Mouse (Mus musculus) forebrain, embryonic 16.5 days (tissue): ENCODE results near the gene Gtpbp3. TPM values are rescaled to one million over a fixed set of nuclear protein-coding genes. Genes with fewer than 3 reads are reported as not detected.
A peak's percentile ranks its signal among the peaks of the same experiment; 100 is the strongest.

Experiments
- ATAC-seq: fragments of 200-750 bp; cut with Nextera tagmentation; 2 replicates; pipeline ENCODE4 v1.8.0; 2017; ENCODE audit warnings: mild to moderate bottlenecking, moderate library complexity
- H3K27ac ChIP-seq: fragments of 300-500 bp; sonication (generic); 2 replicates; pipeline ENCODE4 v1.5.1; 2014; ENCODE audit warnings: low read length, control low read depth
- H3K27me3 ChIP-seq: fragments of 300-500 bp; sonication (generic); replicated peaks from 2 replicates; pipeline ENCODE4 v1.6.1; 2014; ENCODE audit warnings: low read length; ENCODE audit not compliant: control insufficient read depth, insufficient read depth
- H3K36me3 ChIP-seq: fragments of 300-500 bp; sonication (generic); 2 replicates; pipeline ENCODE4 v1.6.1; 2014; ENCODE audit not compliant: control insufficient read depth, insufficient read depth
- H3K4me1 ChIP-seq: fragments of 300-500 bp; sonication (generic); replicated peaks from 2 replicates; pipeline ENCODE4 v1.6.1; 2014; ENCODE audit warnings: low read length; ENCODE audit not compliant: control insufficient read depth, insufficient read depth
- H3K4me2 ChIP-seq: fragments of 300-500 bp; sonication (generic); 2 replicates; pipeline ENCODE4 v1.6.1; 2014; ENCODE audit warnings: mild to moderate bottlenecking, low read length, control low read depth
- H3K4me3 ChIP-seq: fragments of 300-500 bp; sonication (generic); replicated peaks from 2 replicates; pipeline ENCODE4 v1.5.1; 2014; ENCODE audit warnings: mild to moderate bottlenecking, low read length, control low read depth
- H3K9ac ChIP-seq: fragments of 300-500 bp; sonication (generic); replicated peaks from 2 replicates; pipeline ENCODE4 v1.6.1; 2014; ENCODE audit warnings: low read depth, low read length, control low read depth
- H3K9me3 ChIP-seq: fragments of 300-500 bp; sonication (generic); 2 replicates; pipeline ENCODE4 v1.6.1; 2016; ENCODE audit warnings: low read length; ENCODE audit not compliant: control insufficient read depth
- WGBS: fragments of 180-500 bp; shearing (Covaris S2); extraction: QIAGEN DNeasy Blood & Tissue Kit; methylation state at CpG from one replicate; pipeline ENCODE4 v1.1.7; 2014; 5-methylcytosine and 5-hydroxymethylcytosine counted together
- polyA plus RNA-seq: library from polyadenylated mRNA; unstranded; fragments of >200 nt; fragmentation: Nextera tagmentation; extraction: Ambion mirVana; gene quantifications from 2 replicates; pipeline ENCODE4 v1.2.1, GENCODE M21; 2015

The Gtpbp3 gene
- polyA plus RNA-seq, 1 experiment from 2014 or later: 12.1 TPM

DNA sequence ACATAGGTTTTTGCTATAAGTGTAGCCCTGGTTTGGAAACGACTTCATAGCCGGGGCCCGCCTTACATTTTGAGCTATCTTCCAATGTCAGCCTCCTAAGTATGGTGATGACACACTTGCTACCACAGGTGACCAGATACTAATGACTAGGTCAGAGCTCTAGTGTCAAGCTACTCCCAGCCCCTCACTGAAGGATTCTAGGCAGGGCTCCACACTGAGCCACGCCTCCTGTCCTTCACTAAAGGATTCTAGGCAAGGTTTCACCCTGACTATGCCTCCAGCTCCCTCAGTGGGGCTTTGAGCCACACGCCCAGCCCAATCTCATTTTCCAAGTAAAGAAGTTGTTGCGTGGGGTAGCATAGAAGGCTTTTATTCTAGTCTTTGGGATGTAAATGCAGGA is 27.2 kb upstream of the Gtpbp3 start:
- 93% methylated on average over 6 of the region's 6 CpGs for WGBS
- Histone ChIP-seq H3K4me2 (no peak overlapping the region), H3K27ac (no peak overlapping the region), H3K9ac (no peak overlapping the region), H3K9me3 (no peaks in the 10 kb centered on the region), H3K27me3 (no peaks in the 10 kb centered on the region), H3K4me3 (no peak overlapping the region), H3K36me3 (peaks cover 16% of the 10 kb centered on the region), H3K4me1 (peaks cover 38% of the 10 kb centered on the region)
- ATAC-seq: no peak

DNA sequence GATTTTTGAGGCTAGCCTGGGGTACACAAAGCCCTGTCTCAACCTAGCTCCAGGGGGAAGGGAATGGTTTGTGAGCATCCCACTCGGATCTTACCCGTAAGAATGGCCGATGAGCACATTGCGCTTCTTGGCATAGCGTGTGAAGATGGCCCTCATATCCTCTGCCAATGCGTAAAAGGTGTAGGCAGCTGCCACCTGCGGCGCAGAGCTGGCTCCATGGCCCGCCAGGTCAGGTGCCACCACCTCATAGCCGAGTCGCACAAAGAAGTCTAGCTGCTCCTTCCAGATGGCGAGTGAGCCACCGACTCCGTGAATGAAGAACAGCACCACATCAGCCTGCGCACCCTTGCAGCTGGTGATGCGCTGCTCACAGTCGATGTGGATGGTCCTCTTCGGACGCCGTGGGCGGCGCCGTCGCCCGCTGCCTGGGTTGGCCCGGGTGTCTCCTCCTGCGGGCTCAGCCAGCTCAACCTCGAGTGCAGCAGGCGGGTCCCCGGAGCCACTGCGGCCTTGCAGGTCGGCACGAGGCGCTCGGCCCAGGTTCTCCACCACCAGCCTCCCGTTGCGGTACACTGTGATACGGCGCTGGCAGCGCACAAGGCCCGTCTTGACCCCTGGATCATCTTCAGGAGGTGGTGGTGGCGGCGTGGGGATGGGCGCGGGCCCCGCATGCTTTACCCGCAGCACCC is 26.6 kb upstream of the Gtpbp3 start:
- Histone ChIP-seq H3K27me3 (no peaks in the 10 kb centered on the region), H3K27ac (no peak overlapping the region), H3K9ac (no peak overlapping the region), H3K9me3 (no peaks in the 10 kb centered on the region), H3K36me3 (peaks cover 16% of the 10 kb centered on the region), H3K4me2 (no peak overlapping the region), H3K4me3 (no peak overlapping the region), H3K4me1 (peaks cover 43% of the 10 kb centered on the region)
- ATAC-seq: no peak
- WGBS: 78% methylated on average over 47 of the region's 47 CpGs

DNA sequence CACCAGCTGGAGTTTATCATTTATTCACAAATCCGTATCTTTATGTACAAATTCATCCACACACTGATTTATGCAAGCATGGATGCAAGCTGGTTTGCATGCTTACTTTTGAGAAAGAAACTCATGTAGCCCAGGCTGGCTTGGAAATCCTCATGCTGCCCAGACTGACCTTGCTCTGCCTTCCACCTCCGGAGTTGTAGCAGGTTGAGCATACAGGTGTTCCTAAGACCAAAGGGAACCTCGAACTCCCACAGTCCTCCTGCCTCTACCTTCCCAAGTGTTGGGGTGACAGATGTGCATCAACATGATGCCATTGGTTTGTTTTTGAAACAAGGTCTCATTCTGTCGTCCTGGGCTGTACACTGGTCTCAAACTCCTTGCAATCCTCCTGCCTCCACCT is 25.7 kb upstream of the Gtpbp3 start:
- Histone ChIP-seq H3K27ac (no peak overlapping the region), H3K9ac (peak overlapping the region; percentile 76), H3K27me3 (no peaks in the 10 kb centered on the region), H3K4me2 (peak overlapping the region; percentile 82), H3K4me3 (peak overlapping the region; percentile 55), H3K36me3 (peaks cover 13% of the 10 kb centered on the region), H3K9me3 (no peaks in the 10 kb centered on the region), H3K4me1 (peaks cover 43% of the 10 kb centered on the region)
- ATAC-seq: no peak
- 69% methylated on average over 4 of the region's 4 CpGs for WGBS

DNA sequence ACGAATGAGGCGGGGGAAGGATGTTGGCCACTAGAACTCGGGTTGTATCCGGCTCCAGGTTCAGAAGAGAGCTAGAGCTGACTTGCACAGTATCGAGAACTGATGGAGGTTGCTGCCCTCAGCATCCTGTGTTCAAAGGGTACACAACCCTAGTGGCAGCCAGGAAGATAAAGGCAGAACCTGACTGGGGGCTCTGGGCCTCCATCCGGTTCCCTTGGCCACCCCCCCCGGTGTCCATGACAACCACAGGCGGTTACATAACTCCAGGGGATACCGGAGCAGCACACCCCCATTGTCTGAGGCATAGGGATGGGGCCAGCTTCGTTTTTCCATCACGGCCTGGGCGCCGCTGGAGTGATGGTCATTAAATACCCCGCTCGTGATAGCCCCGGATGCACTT is 25.1 kb upstream of the Gtpbp3 start:
- H3K4me3 ChIP-seq: peak overlapping the region; percentile 55
- H3K36me3 ChIP-seq: peaks cover 10% of the 10 kb centered on the region
- peak overlapping the region; percentile 82 for H3K4me2 ChIP-seq
- H3K4me1 ChIP-seq: peaks cover 43% of the 10 kb centered on the region
- peak overlapping the region; percentile 76 for H3K9ac ChIP-seq
- 2% methylated on average over 16 of the region's 16 CpGs for WGBS
- no peak overlapping the region; the same call in 1 of the 2 replicates for H3K27ac ChIP-seq
- no peak for ATAC-seq
- no peaks in the 10 kb centered on the region for H3K27me3 ChIP-seq
- no peaks in the 10 kb centered on the region for H3K9me3 ChIP-seq

DNA sequence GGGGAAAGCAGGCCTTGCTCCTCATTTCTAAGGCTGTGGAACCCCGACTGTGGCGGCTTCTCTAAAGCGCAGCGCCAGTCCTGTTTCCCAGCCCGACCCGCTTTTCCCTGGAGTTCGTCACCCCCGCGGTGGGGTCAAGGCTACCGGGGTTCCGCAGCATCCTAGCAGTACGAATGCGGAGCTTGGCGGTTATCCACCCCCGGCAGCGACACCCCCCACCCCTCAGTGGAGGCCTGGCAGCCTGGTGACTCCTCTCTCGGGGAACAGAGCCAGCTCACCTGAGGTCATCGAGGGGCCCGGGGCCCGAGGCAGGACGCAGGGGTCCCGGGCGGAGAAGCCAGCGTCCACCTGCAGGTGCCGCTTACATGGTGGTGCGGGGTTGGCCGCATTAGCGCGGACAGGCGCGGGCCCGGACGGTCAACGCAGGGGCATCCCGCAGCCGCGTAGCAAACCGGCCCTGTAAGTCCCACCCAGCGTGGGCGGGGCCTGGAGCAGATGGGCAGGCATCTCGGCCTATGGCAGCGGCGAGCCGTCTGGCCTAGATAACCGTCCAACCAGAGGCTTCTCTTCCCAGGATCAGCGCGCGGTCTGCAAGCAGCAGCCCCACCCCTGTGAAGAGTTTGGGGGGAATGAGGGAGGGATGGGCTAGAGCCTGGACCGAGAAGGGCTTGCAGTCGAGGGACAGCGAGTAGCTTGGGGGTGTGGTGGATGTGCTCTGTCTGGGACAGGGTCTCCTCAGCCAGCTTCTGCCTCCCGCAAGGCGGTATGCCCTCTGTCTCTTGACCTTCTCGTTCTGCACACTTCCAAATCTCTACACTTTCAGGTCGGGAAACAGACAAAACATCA is 24.5 kb upstream of the Gtpbp3 start, which contains the start of gene Abhd8:
Gene Abhd8 (minus strand): TSS at position 468 of the 846 bp plus-strand sequence.
- under 1% methylated on average over 53 of the region's 55 CpGs for WGBS
- peak within 1 kb of the TSS; percentile 76 for H3K9ac ChIP-seq
- peak; percentile 84 for ATAC-seq
- H3K27me3 ChIP-seq: no peaks in the 10 kb centered on the region
- peaks cover 8% of the 10 kb centered on the region; the same call in 1 of the 2 replicates for H3K36me3 ChIP-seq
- H3K4me3 ChIP-seq: peak within 1 kb of the TSS; percentile 55
- H3K27ac ChIP-seq: peak within 1 kb of the TSS; percentile 73
- no peaks in the 10 kb centered on the region for H3K9me3 ChIP-seq
- H3K4me1 ChIP-seq: peaks cover 43% of the 10 kb centered on the region
- H3K4me2 ChIP-seq: peak within 1 kb of the TSS; percentile 82

GRCm38 (mm10) chr8:71464513-71465500 is 23.1 kb upstream of the Gtpbp3 start, which contains the start of gene Mrpl34:
TSS of gene Mrpl34 (plus strand) at chr8:71464959.
- peak within 1 kb of the TSS; percentile 88 for H3K27ac ChIP-seq
- peak; percentile 59 for ATAC-seq
- H3K27me3 ChIP-seq: no peaks in the 10 kb centered on the region
- peak within 1 kb of the TSS; percentile 82 for H3K4me2 ChIP-seq
- H3K9ac ChIP-seq: peak within 1 kb of the TSS; percentile 82
- under 1% methylated on average over 59 of the region's 59 CpGs for WGBS
- peaks cover 48% of the 10 kb centered on the region for H3K4me1 ChIP-seq
- H3K4me3 ChIP-seq: peak within 1 kb of the TSS; percentile 55
- peaks cover 8% of the 10 kb centered on the region; the same call in 1 of the 2 replicates for H3K36me3 ChIP-seq
- H3K9me3 ChIP-seq: no peaks in the 10 kb centered on the region

DNA sequence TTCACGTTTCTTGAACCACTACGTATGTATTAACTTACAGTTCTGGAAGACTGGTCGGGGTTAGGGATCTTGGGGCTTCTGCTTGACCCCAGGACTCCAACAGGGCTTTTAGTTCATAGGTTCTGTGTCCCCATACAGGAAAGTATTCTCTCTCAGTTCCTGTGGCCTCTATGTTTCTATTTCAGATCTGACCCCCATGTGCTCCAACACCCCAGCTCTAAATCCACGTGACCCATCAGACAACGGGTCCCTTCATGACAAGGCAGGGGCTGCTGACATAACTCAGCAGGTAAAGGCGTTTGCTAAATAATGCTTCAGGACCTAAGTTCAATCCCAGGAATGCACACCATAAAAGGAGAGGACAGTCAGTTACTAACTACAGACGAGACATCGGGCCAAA is 22.2 kb upstream of the Gtpbp3 start:
- Histone ChIP-seq H3K36me3 (peaks cover 6% of the 10 kb centered on the region; the same call in 1 of the 2 replicates), H3K9me3 (no peaks in the 10 kb centered on the region), H3K4me3 (peak overlapping the region; percentile 55), H3K27ac (no peak overlapping the region), H3K9ac (peak overlapping the region; percentile 82), H3K27me3 (no peaks in the 10 kb centered on the region), H3K4me1 (peaks cover 53% of the 10 kb centered on the region), H3K4me2 (peak overlapping the region; percentile 82)
- no peak for ATAC-seq
- WGBS: 88% methylated on average over 8 of the region's 8 CpGs

DNA sequence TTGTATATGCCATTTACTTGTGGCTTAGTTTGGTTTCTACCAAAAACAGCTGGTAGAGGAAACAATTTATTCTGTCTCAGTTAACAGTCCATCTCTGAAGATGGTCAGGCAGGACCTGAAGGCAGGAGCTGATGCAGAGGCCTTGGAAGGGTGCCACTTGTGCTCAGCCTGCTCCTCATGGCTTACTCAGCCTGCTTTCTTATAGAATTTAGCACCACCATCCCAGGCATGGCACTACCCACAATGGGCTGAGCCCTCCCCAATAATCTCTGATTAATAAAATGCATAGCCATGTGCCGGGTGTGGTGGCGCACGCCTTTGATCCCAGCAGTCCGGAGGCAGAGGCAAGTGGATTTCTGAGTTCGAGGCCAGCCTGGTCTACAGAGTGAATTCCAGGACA is 21.7 kb upstream of the Gtpbp3 start:
- Histone ChIP-seq H3K27me3 (no peaks in the 10 kb centered on the region), H3K36me3 (0 out of 2 replicates have a peak, but pooled peaks cover under 1% of the 10 kb centered on the region), H3K9ac (no peak overlapping the region), H3K4me2 (no peak overlapping the region), H3K27ac (no peak overlapping the region), H3K4me3 (no peak overlapping the region), H3K4me1 (peaks cover 51% of the 10 kb centered on the region), H3K9me3 (no peaks in the 10 kb centered on the region)
- 97% methylated on average over 5 of the region's 5 CpGs for WGBS
- ATAC-seq: no peak
